Mouse (Mus musculus): Measurements from ENCODE around the gene Thada.

The Thada gene

DNA sequence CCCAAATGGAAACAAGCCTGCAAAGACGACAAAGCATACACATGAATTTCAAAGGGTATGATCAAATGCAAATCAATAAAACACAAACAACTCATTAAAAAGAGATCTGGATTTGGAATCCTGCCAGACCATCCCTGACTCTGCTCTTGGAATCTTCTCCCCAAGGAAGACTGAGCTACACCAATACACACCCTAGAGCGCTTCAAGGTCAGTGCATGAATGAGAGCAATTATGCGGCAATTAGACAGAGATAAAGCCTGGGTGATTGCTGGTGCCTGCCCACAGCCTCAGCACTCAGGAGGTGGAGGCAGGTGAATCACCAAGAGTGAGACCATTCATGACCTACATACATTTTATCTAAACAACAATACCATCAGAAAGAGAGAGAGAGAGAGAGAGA is 114.7 kb downstream of the Thada start:
- in situ Hi-C loops (cut with MboI, MseI), result no loop called here

DNA sequence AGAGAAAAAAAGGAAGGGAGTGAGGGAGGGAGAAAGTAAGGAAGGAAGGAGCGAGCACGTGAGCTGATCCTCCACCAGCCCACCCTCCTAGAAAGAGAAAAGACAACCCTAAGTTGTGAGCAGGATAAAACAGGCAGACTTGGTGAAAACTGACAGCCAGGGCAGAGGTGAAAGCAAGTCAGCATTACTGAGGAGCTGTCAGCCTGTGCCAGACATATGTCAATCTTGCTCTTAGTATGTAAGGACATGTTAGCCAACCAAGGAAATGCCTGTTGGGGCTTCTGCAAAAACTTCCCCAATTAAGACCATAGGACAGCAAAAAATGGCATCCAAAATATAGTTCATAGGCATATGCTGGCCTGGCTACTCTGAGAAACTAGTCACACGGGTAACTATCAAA is 117.1 kb downstream of the Thada start:
- in situ Hi-C loops (cut with MboI, MseI), result no loop called here

DNA sequence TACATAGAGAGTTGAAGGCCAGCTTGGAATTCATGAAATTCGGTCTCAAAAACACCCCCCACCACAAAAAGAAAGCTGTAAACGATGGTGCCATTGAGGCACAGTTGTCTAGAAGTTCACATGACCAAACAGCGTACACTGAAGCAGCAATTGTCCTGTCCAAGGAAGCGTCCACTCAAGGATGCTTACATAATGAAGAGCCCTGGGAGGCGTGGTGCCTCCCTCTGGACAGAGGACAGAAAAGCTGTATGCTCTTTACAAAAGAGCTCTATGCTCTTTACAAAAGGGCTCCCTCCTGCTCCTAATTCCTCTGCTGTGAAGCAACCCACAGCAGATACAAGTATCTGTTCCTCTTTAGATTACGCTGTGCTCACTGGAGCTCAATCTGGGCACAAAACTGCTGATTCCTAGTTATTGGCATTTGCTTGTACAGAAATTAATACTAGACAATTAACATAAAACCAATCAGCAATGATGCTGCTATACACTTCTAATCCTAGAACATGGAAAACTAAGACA is 123.6 kb downstream of the Thada start:
- in situ Hi-C loops (cut with MboI, MseI), result no loop called here

DNA sequence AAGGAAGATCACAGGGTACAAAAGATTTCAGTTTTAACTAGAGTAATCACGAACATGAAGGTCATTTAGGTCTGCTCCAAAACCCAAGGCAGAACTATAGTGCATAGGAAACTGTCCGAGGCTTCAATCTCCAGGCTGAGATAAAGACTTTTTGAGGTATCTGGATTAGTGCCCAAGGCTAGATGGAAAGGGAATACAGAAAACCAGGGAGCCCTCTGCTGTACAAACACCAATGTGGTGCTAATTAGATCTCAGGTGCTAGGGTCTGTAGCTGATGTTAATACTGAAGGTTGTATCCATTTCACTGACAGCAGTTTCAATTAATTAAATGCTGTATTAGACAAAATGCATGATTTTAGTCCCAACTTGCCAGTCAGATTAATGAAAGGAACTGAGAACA is 124.3 kb downstream of the Thada start:
- in situ Hi-C loops (cut with MboI, MseI), result no loop called here

DNA sequence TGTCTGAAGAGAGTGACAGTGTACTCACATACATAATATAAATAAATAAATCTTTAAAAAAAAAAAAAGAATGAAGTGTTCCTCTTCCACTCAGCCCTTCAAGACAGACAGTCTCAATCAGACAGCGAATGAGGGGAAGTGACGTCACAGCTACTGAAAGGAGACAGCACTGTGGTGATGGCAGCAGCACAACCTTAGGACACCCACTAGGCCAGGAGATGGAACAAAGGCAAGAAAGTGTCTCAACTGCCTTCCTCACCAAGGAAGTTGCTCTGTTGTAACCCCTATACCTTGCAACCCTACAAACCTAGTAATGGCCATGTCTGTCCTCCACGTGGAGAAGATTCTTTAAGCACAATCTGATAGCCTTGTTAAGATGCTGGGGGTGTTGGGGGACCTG is 125.4 kb downstream of the Thada start:
- in situ Hi-C loops (cut with MboI, MseI), result no loop called here

DNA sequence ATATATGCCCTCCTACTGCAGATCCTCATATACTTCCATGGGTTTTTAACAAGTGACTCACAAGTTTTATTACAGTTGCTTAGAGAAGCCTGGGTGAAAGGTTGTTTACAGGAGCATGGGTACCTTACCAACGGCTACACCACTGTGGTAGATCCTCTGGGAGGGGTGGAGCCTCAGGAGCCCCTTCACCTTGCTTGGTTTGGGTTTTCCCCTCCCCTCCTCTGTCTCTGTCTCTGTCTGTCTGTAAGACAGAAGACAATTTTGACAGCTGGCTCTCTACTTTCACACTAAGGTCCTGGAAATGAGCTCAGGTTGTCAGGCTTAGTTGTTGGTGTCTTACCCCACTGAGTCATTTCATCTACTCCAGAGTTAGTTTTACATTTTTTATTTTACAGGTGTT is 130.0 kb downstream of the Thada start:
- in situ Hi-C loops (cut with MboI, MseI), result no loop called here

DNA sequence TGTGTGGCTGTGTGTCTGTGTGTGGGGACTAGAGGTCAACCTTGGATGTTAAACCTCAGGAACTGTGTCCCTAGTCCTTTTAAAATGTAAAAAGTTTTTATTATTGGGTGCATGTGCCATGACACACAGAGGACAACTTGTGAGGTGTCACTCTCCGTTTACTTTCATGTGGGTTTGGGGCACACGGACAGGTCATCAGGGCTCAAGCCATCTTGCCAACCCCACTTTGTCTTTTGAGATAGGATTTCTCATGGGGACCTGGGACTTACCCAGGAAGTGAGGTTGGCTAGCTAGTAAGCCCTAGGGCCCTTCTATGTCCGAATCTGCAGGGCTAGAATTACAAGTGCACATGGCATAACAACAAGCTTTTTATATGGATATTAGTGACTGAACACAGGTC is 130.9 kb downstream of the Thada start:
- in situ Hi-C loops (cut with MboI, MseI), result no loop called here

DNA sequence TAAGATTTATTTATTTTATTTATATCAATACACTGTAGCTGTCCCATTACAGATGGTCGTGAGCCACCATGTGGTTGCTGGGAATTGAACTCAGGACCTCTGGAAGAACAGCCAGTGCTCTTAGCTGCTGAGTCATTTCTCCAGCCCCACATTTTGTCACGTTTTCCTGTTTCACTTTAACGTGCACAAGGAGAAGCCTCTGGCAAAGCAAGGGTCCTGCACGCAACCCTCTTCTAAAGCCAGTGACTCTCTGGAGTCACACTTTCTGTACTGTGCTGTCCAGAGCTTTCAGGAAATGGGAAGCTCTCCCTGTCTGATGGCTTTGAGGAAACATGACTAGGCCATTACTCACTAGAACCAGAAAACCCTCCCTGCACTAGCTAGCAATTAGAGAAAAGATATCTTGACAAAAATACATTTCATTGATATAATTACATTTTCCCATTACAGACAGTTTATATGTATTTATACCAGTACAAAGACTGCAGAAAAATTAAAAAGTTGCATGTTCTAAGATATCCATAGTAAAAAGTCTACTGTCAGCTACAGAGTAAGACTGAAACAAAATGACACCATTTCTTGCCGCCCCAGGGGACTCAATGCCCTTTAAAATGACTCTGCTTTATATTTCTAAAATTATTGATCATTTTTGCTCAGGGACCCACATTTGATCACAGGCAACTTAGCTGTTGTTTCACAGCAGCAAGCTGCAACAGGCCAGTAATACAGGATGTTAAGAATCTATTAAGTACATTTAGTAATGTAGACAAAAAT is 131.6 kb downstream of the Thada start:
- in situ Hi-C loops (cut with MboI, MseI), result no loop called here

DNA sequence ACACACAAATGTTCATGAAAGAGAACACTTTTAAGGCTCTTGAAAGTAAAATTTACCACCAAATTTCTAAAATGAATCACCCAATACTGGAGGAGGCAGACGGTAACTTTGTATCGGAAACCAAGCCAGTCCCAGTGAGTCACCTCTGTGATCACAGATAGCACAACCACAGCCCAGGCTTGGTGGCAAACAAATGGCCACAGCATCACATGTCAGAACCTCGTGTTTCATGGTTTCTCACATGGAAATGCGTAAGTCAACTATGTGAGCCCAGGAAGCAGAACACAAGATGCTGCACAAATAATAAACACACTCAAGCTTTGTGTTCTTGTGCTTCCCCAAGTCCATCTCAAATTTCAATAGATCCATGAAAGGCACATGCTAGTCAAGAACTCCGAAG is 133.1 kb downstream of the Thada start:
- in situ Hi-C loops (cut with MboI, MseI), result no loop called here

DNA sequence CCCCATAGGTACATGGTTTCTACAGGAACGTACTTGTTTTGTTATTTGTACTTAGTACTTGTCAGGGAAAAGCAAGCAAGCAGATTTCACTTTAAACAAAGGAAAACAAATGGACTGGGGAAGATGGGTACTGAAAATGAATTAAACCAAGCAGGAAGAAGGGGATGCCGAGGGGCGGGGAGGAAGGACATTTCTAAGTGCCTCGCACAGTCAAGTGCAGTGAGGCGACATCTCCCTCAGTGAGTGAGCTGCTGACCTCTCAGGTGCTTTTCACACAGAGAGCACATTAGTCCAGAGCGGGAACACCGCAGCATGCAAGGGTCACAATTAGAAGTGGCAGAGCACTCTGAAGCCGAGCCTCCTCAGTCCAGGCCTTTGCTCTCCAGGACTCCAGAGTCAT is 135.0 kb downstream of the Thada start:
- in situ Hi-C loops (cut with MboI, MseI), result no loop called here

DNA sequence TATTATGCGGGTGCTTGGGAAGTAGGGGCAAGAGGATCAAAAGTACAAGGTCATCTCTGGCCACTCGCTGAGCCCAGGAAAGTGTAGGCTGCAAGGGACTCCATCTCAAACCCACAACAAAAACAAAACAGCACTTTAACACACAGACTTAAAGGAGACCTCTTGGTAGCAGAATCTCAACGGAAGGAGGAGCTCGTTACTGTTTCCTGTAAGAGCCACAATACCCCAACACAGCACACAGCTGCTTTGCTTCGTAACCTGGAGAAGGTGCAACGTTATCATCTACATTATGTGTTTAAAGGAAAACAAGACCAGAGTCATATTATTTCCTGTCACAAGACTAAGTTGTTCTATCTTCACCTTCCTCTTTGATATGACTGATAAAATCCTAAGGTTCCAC is 135.5 kb downstream of the Thada start:
- in situ Hi-C loops (cut with MboI, MseI), result no loop called here

DNA sequence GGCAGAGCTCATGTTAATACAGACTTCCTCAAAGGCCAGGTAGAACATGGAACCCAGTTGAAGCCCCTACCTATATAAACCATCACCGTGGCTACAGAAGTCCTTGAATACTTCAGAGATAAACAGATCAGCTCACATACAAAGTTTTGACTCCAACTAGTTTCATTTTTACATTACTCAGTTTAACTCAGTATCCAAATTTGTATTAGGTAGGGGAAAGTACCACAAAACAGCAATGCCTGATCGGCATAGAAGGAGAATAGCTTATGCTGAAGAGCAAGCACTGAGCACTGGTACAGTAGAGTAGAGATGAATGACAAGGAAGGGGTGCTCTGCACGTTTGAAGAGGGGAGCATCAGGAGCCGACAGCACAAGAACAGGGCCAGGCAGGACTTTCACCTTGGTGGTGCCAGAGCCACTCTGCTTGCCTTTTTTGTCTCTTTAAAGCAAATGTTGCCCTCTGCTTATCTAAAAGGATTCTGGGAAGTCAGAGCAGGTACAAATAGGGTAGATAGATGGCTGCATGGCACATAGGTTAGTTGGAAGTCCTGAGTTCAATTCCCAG is 136.0 kb downstream of the Thada start:
- in situ Hi-C loops (cut with MboI, MseI), result no loop called here

DNA sequence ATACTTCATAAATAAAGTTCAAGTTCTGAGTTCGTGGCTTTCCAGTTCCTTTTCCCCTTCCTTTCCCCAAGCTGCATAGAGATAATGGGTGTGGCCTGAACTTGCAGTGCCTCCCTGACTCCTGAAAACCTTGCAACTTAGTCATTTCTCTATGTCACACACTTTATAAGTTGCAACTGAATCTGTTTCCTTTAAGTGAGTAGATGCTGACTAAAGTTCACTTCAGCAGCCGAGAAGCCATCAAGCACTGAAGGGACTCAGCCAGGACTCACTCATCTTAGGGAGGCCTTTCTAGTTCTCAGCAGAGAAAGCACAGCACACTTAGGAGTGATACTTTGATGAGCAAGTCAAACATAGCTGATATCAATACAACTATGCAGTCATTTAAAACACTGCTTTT is 137.5 kb downstream of the Thada start:
- in situ Hi-C loops (cut with MboI, MseI), result no loop called here

DNA sequence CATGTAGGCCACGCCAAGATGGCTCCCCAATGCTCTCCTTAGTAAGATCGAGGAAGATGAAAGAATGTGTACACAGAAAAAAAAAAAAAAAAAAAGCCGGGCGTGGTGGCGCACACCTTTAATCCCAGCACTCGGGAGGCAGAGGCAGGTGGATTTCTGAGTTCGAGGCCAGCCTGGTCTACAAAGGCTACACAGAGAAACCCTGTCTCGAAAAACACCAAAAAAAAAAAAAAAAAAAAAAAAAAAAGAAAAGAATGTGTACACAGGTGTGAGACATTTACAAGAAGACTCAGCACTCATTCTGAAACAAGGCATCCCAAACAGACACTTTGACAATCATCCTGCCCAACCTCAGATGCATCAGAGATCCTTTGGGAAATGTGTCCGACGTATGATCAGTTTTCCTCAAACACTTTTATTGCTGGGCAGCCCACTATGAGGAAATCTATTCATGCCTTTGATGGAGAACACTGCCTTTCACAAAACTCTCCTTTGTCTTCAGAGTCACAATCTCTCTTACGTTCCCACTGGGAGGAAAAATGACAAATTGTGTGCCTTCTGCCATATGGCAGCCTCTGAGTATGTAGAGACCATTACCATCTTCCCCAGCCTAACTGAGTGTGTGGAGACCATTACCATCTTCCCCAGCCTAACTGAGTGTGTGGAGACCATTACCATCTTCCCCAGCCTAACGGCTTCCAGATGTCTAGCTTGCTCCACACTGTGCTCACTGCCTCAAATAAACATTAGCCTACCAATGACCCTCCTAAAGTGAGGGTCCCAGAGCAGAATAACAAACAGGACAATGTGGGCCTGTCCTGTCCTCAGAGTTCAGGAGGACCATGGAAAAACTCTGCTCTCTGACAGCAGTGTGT is 138.7 kb downstream of the Thada start:
- in situ Hi-C loops (cut with MboI, MseI), result no loop called here

DNA sequence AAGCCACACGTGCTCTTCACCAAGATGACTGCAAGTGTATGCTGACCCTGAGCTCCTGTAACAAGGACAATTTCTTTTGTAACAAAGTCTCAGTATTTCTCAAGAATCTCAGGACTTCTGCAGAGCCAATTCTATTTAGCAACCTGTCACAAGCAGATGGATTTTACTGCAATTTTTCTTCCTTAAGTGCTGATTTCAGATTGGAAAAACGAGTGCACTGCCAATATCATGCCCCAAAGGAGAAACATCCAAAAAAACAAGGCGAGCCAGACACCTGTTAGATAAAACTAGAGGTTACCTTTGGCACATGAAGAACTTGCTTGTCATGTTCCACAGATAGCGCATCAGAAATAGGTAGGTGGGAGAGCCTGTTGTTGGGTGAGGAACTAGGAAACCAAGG is 143.8 kb downstream of the Thada start:
- in situ Hi-C loops (cut with MboI, MseI), result no loop called here

DNA sequence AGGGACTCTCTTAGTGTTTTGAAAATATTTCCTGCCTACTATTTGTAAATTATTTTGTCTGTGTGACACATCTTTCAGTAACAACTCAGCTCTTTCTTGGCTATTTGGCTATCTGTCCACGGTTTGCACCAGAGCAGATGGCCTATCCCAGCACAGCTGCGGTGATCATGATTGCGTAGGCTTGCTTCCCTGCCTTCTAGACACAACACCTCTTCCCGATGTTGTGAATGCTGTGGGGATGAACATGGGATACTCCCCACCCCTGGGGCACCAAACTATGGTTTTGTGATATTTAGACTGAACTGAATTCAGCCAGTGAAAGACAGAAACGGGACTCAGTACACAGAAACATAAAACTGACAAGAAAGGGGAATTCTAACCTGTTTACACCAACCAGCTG is 144.7 kb downstream of the Thada start:
- in situ Hi-C loops (cut with MboI, MseI), result no loop called here

DNA sequence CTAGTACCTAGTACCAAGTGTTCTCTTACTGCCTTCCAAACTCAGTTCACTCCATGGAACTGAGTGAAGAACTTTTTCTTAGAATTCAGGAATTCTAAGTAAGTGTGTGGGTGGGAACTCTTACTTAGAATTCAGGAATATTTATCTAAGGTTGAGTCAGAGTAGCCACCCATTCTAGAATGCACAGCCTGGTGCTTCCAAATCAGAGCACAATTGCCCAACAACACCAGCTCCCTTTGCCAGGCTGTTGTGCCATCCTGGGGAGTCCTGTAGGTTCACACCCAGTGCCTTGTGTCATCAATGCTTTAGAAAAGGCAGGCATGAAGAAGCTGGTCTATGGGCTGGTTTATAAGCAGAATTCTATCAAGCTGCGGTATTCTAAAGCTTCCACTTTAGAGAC is 145.4 kb downstream of the Thada start:
- in situ Hi-C loops (cut with MboI, MseI), result no loop called here

DNA sequence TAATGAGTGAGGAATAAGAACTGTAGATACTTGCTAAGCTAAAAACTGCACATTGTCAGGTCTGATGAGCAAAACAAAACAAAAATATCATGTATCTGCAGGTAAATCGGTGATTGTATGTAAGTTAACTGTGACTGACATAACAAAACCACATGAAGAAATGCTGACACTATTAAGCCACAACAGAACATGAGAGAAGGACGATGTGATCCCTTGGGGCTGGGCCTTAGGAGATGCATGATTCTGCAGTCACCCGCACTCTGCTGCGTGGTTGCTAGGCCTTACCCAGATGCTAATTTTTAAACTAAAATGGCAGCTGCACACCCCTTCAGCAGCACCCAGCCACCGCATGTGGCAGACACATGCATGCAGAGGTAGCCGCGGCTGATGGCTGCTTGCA is 151.7 kb downstream of the Thada start:
- in situ Hi-C loops (cut with MboI, MseI), result no loop called here

DNA sequence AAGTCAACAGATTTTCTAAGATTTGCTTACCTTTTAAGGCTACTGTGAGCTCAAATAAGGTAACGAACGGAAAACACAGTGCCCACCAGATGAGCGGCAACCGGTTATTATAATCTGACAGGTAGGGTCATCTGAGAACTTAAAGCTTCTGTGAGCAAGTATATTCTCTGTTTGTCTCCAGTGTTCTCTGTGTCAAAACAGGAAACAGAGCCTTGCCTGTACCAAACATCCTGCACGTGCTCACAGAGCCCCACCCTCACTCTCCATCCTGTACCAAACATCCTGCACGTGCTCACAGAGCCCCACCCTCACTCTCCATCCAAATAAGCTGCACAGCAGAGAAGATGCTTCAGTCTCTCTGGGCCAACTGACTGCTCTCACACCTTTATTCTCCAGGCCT is 152.5 kb downstream of the Thada start:
- in situ Hi-C loops (cut with MboI, MseI), result no loop called here

DNA sequence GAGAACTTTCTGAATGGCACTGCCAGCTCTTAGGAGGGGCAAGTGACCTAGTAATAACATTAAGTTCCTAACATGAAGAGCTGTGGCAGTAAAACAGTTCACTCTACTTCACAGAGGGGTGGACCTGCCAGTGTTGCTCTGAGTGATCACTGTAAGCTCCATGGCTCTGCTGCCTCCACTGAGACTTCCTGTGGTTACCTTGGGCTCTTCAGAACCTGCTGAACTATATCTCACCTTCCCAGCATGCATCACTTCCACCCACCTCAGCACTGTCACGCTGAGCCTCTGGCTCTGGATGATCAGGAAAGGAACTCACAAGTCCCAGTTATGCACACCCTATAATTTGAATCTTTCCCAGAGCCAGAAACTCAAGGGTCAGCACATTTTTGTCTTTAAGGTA is 159.9 kb downstream of the Thada start:
- in situ Hi-C loops (cut with MboI, MseI), result no loop called here

DNA sequence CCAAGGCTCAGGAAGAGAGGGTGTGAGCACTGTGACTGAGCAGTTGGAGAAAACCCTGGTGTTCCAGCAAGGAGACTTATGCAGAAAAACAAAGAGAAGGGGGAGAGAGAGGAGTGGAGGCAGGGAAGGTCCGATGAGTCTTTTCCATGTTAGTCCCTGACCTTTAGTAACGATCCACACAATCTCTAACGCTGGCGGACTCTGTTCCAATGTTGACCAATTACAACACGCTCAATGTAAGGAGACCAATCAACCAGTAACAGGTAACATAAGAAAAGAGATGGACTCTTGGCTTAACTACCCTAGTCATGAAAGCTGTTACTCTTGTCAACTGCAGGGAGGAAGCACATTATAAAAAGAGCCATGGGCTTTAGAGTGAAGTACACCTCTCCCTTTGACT is 160.9 kb downstream of the Thada start:
- in situ Hi-C loops (cut with MboI, MseI), result no loop called here

DNA sequence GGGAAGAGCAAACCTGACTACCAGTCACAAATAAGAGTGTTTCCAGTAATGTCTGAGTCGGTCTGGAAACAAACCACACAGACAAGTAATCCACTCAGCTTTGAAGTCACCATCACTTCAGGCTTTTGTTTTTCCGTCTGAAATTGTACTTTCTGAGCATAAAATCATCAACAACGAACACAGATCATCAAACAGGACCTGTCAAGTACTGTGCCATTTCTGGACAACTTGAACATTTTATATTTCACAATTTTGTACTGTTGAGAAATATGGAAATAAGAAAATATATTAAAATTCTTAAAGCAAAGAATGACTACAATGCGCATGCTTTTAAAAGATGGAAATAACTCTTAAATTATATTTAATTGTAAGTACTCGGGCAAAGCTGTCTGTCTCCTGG is 161.9 kb downstream of the Thada start:
- in situ Hi-C loops (cut with MboI, MseI), result no loop called here

DNA sequence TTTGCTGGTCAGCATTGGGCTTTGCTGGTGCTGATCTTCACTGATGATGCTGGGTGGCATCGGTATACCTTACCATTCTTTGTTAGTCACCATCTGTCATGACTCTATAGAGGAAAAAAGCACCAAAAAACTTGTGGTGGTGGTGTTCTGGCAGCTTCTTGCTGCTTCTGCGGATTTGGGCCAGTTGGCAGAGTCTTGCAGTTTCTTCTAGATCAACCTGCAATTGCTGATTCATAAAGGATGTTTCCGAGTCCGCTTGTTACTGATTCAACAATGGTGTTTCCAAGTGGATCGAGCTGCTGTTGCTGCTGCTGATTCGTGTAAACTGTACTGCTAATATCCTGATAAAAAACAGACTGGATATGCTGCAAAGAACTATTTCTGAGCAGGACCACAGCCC is 168.0 kb downstream of the Thada start:
- in situ Hi-C loops (cut with MboI, MseI), result no loop called here
